Mouse (Mus musculus): ENCODE data around the gene Zfp941.
A peak's percentile ranks its signal among the peaks of the same experiment; 100 is the strongest.
"Not testable (repeated sequence)": the region's sequence is repeated elsewhere in the genome, so short reads cannot be mapped to it uniquely, and the experiment has no call there.

Gene Zfp941

DNA sequence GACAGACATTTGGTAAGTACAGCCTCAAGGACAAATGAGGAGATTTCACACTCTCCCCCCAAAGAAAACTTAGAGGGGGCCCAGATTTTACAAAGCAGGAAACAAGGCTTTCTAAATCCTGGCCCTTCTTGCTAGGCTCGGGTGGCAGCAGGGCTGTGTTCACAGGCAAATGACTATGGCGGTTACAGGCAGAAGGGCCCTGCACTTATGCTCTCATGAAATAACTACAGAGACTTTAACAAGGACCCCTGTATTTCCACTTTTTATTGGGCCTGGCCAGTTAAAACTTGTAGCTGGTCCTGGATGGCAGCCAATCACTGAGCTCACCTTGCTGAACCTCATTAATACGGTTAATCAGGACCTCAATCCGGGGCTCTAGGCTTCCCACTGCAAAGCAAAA is 41.4 kb downstream of the Zfp941 start:
- ATAC-seq (ENCODE audit: low TSS enrichment): no peak

DNA sequence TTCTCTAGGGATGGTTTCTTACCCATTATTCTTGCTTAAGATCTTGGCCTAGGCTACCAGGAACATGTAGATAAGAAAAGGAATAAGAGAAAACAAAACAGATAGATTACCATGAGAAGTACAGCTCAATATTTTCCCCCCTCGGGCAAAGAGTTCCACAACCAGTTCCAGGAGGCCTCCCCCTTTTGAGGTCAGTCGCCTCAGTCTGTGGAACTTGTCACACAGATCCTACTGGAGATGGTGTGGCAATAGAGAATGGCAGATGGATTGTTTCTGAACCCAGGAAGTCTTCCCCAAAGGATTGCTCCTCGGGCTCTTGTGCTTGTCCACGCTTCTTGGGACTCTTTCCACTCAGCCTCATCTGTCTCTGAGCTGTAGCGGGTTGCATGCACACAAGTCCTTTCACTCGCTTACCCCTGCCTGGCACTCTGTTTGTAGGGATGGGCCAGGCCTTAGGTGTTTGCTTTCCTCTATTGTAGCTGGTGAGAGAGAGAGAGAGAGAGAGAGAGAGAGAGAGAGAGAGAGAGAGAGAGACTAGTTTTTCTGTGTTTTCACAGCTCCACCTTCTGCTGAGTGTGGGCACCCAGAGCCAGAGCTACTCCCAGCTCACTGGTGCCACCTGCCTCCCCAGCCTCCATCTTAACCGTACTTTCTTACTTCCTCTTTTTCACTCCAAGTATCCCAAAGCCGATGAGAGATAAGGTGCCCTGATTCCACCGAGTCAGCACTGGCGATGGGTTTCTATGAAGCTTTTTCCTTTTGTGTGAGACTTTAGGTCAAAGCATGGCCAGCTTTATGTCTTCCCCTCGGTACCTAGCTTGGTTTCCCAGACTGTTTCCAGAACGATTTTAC is 55.9 kb downstream of the Zfp941 start:
- 0 out of 2 replicates have a peak, but pooled peaks have one; percentile 34 for ATAC-seq (ENCODE audit: low TSS enrichment)

DNA sequence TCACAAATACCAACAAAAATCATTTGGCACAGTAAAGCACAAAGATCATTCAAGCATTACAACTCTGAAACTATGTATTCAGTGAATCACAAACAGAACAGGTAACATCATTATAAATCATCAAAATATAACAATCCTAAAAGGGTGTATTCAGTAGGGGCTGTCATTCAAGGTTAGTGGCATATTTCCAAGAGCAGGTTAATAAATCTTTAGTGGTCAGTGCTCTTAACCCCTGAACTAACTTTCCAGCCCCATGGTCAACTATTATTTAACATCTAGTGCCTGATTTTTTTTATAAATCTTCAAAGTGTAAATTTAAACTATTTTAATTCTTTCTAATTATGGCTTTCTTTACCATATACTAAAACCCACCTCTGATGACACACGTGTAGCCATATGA is 56.6 kb downstream of the Zfp941 start:
- not testable (repeated sequence) for ATAC-seq (ENCODE audit: low TSS enrichment)

DNA sequence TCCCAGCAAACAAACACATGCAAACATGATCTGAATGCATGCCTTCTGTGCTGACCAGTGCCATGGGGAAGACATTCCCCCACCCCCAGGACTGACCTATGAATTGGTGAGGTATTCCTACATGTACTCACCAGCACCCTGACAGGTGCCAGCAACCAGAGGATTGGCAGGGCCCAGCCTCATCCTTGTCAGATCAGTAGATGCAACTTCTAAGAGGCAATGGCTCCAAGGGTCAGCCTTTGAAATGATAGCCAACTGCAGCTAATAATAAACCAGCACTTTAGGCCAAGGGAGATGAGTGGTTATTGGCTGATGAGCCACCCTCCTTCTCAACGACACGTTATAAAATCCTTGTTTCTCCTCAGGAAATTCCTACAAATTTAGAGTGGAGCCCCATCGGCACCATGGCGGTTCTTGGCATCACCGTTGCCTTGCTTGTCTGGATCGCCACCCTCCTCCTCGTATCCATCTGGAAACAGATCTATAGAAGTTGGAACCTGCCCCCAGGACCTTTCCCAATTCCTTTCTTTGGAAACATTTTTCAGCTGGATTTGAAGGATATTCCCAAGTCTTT is 58.4 kb downstream of the Zfp941 start, which contains the start of gene Cyp2e1:
Cyp2e1 (plus strand) TSS at position 293 of the 574 bp plus-strand sequence.
- no peak for ATAC-seq (ENCODE audit: low TSS enrichment)

DNA sequence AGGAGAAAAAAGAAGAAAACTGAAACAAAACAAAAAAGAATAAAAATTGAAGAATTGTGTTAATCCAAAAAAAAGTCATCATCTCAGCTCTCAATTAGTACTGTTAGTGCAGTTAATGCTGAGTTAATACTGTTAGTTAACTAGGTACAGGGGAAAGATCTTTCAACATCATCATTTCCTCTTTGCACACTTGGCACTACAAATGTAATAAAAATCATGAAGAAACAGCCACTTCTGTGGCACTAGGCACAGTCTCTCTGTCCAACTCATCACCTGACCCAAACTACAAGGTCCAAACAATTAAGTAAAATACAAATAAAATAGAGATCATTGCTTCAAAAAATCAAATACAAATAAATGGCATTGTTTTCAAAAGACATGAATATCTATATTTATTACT is 61.3 kb downstream of the Zfp941 start:
- no peak for ATAC-seq (ENCODE audit: low TSS enrichment)
